Mouse (Mus musculus) liver, embryonic 16.5 days (tissue): ENCODE data around the gene Fam174b. TPM values are rescaled to one million over a fixed set of nuclear protein-coding genes. Genes with fewer than 3 reads are reported as not detected.

Experiments used
- ATAC-seq: fragments of 200-750 bp; cut with Nextera tagmentation; 2 replicates; pipeline ENCODE4 v1.8.0; 2017; ENCODE audit warnings: low read depth, mild to moderate bottlenecking, moderate number of reproducible peaks, moderate library complexity
- H3K27ac ChIP-seq: fragments of 300-500 bp; sonication (generic); 2 replicates; pipeline ENCODE4 v1.5.1; 2014; ENCODE audit warnings: mild to moderate bottlenecking, low read length
- H3K27me3 ChIP-seq: fragments of 300-500 bp; sonication (generic); 2 replicates; pipeline ENCODE4 v1.6.1; 2014; ENCODE audit warnings: low read depth, low read length, mixed read lengths; ENCODE audit not compliant: control insufficient read depth, insufficient read depth
- H3K36me3 ChIP-seq: fragments of 300-500 bp; sonication (generic); 2 replicates; pipeline ENCODE4 v1.6.1; 2014; ENCODE audit warnings: mild to moderate bottlenecking; ENCODE audit not compliant: control insufficient read depth, insufficient read depth
- H3K4me1 ChIP-seq: fragments of 300-500 bp; sonication (generic); 2 replicates; pipeline ENCODE4 v1.6.1; 2014; ENCODE audit warnings: low read depth, low read length, mixed read lengths; ENCODE audit not compliant: control insufficient read depth
- H3K4me2 ChIP-seq: fragments of 300-500 bp; sonication (generic); 2 replicates; pipeline ENCODE4 v1.6.1; 2014; ENCODE audit warnings: low read depth, low read length, mixed read lengths
- H3K4me3 ChIP-seq: fragments of 300-500 bp; sonication (generic); 2 replicates; pipeline ENCODE4 v1.5.1; 2014; ENCODE audit warnings: low read depth, mild to moderate bottlenecking, low read length
- H3K9ac ChIP-seq: fragments of 300-500 bp; sonication (generic); 2 replicates; pipeline ENCODE4 v1.6.1; 2014; ENCODE audit warnings: low read depth, low read length
- H3K9me3 ChIP-seq: fragments of 300-500 bp; sonication (generic); replicated peaks from 2 replicates; pipeline ENCODE4 v1.6.1; 2016; ENCODE audit warnings: low read length; ENCODE audit not compliant: control insufficient read depth
- WGBS: fragments of 180-500 bp; shearing (Covaris S2); extraction: QIAGEN DNeasy Blood & Tissue Kit; methylation state at CpG from one replicate; pipeline ENCODE4 v1.1.7; 2014; ENCODE audit not compliant: insufficient replicate concordance; 5-methylcytosine and 5-hydroxymethylcytosine counted together
- polyA plus RNA-seq: library from polyadenylated mRNA; unstranded; fragments of >200 nt; fragmentation: Nextera tagmentation; extraction: Ambion mirVana; gene quantifications from 2 replicates; pipeline ENCODE4 v1.2.1, GENCODE M21; 2015

The Fam174b gene
- polyA plus RNA-seq, 1 experiment from 2014 or later, result 3.4 TPM

DNA sequence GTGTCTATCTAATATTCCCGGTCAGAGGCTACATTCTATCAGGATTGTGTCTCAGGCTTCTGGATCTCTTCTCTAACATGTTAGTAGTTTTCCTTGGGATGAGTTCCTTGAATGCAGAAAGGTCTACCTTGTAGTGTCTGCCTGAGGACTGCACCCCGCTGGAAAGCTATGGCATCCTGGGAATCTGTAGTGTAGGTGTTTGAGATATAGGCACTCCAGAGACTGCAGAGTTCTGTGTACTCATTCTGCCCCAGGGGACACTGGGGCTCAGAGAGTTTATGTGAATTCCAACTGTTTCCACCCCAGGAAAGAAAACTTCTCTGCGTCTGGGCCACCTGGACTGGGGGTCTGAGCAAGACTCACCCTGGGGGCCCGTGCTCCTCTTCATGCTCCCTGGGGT lies 45.7 kb downstream of the Fam174b start:
- Histone ChIP-seq H3K27me3 (no peaks in the 10 kb centered on the region), H3K27ac (no peak overlapping the region), H3K9ac (no peak overlapping the region), H3K4me2 (no peak overlapping the region), H3K9me3 (no peaks in the 10 kb centered on the region), H3K4me1 (no peaks in the 10 kb centered on the region), H3K36me3 (no peaks in the 10 kb centered on the region), H3K4me3 (no peak overlapping the region)
- WGBS, result 67% methylated on average over 4 of the region's 4 CpGs
- ATAC-seq, result no peak

DNA sequence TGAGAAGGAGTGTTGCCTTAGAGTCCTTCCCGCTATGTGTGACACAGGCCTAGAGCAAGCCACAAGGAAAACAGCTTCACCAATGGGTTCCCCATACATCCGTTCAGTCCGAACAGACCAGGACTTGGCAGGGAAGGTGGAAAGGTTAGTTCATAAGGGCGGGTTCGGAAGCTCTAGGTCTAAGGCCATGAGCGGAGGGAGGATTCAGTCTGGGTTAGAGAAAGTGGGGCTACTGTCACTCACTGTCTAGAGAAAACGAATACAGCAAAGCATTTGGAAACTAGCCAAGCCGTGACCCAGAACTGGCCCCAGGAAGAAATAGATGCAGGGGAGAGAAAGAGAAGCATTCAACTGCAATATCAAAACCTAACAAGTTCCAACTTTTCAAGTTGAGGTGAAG lies 47.4 kb downstream of the Fam174b start:
- 60% methylated on average over 8 of the region's 8 CpGs for WGBS
- no peaks in the 10 kb centered on the region for H3K36me3 ChIP-seq
- H3K27ac ChIP-seq, result no peak overlapping the region
- ATAC-seq, result no peak
- no peak overlapping the region for H3K9ac ChIP-seq
- no peaks in the 10 kb centered on the region for H3K27me3 ChIP-seq
- H3K9me3 ChIP-seq, result no peaks in the 10 kb centered on the region
- H3K4me3 ChIP-seq, result no peak overlapping the region
- no peak overlapping the region for H3K4me2 ChIP-seq
- H3K4me1 ChIP-seq, result no peaks in the 10 kb centered on the region

- no peak for ATAC-seq
- no peaks in the 10 kb centered on the region for H3K9me3 ChIP-seq
- no peak overlapping the region for H3K4me3 ChIP-seq
- H3K36me3 ChIP-seq, result no peaks in the 10 kb centered on the region
- H3K4me1 ChIP-seq, result no peaks in the 10 kb centered on the region
- WGBS, result 62% methylated on average over 8 of the region's 8 CpGs
- no peak overlapping the region for H3K27ac ChIP-seq
- H3K27me3 ChIP-seq, result no peaks in the 10 kb centered on the region
- H3K9ac ChIP-seq, result no peak overlapping the region
- no peak overlapping the region for H3K4me2 ChIP-seq
Measured at GRCm38 (mm10) chr7:73791096-73791495, 51.0 kb downstream of the Fam174b start.

DNA sequence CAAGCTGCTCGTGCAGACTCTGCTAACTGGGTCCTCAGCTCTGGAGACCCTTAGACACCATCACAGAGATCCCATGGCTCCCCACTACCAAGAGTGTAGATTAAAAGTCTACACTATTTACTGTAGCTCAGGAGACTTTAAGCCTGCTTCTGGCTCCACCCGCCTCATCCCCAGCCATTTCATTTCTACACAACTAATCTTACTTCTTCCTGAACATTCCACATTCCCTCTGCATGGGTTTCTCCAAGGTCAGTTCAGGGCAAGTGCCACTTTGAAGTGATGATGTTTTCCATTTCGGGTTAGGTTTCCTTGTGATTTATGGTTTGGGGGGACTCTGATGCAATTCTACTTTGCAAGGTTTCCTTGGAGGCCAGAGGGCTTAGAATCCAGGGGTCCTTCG lies 52.1 kb downstream of the Fam174b start:
- WGBS, result 57% methylated on average over 4 of the region's 4 CpGs
- no peak for ATAC-seq
- no peaks in the 10 kb centered on the region for H3K36me3 ChIP-seq
- H3K9me3 ChIP-seq, result no peaks in the 10 kb centered on the region
- H3K4me2 ChIP-seq, result no peak overlapping the region
- no peaks in the 10 kb centered on the region for H3K27me3 ChIP-seq
- no peak overlapping the region for H3K4me3 ChIP-seq
- no peaks in the 10 kb centered on the region for H3K4me1 ChIP-seq
- no peak overlapping the region for H3K27ac ChIP-seq
- H3K9ac ChIP-seq, result no peak overlapping the region

DNA sequence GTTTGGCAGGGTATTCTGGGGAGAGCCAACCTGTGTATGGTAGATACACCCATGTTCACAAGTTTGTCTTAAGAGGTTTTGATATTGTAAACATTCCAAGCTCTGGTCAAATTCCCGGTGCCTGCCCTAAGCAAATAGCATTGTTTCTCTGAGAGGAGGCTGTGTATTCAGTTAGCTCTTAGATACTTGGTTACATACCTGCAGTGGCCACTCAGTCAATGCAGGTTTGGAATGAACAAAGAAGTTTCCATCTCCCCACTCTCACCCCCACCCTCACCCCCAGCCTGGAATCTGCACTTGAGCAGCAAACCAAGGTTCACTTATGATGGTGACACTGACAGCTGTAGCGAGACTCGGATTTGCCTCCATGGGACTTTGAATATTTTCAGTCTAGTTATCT lies 52.5 kb downstream of the Fam174b start:
- WGBS, result 70% methylated on average over 3 of the region's 3 CpGs
- Histone ChIP-seq H3K36me3 (no peaks in the 10 kb centered on the region), H3K9ac (no peak overlapping the region), H3K27ac (no peak overlapping the region), H3K9me3 (no peaks in the 10 kb centered on the region), H3K4me3 (no peak overlapping the region), H3K4me1 (no peaks in the 10 kb centered on the region), H3K27me3 (no peaks in the 10 kb centered on the region), H3K4me2 (no peak overlapping the region)
- no peak for ATAC-seq

- Histone ChIP-seq H3K27ac (no peak overlapping the region), H3K4me1 (no peaks in the 10 kb centered on the region), H3K4me2 (no peak overlapping the region), H3K36me3 (no peaks in the 10 kb centered on the region), H3K9ac (no peak overlapping the region), H3K4me3 (no peak overlapping the region), H3K27me3 (no peaks in the 10 kb centered on the region), H3K9me3 (no peaks in the 10 kb centered on the region)
- 42% methylated on average over 2 of the region's 2 CpGs for WGBS
- ATAC-seq, result no peak
Measured at GRCm38 (mm10) chr7:73809261-73809660, 69.2 kb downstream of the Fam174b start.

- ATAC-seq, result no peak
- Histone ChIP-seq H3K4me3 (no peak overlapping the region), H3K4me2 (no peak overlapping the region), H3K4me1 (no peaks in the 10 kb centered on the region), H3K36me3 (no peaks in the 10 kb centered on the region), H3K27ac (no peak overlapping the region), H3K9ac (no peak overlapping the region), H3K27me3 (no peaks in the 10 kb centered on the region), H3K9me3 (no peaks in the 10 kb centered on the region)
- 31% methylated on average over 7 of the region's 7 CpGs for WGBS
Measured at GRCm38 (mm10) chr7:73811439-73811838, 71.3 kb downstream of the Fam174b start.

- 53% methylated on average over 6 of the region's 6 CpGs for WGBS
Measured at GRCm38 (mm10) chr7:73812176-73812575, 72.1 kb downstream of the Fam174b start.

GRCm38 (mm10) chr7:73813887-73814286 lies 73.8 kb downstream of the Fam174b start:
- no peaks in the 10 kb centered on the region for H3K36me3 ChIP-seq
- H3K27me3 ChIP-seq, result no peaks in the 10 kb centered on the region
- WGBS, result 66% methylated on average over 4 of the region's 4 CpGs
- no peak for ATAC-seq
- no peaks in the 10 kb centered on the region for H3K9me3 ChIP-seq
- no peak overlapping the region for H3K9ac ChIP-seq
- H3K4me1 ChIP-seq, result no peaks in the 10 kb centered on the region
- no peak overlapping the region for H3K4me2 ChIP-seq
- H3K4me3 ChIP-seq, result no peak overlapping the region
- no peak overlapping the region for H3K27ac ChIP-seq

More at GRCm38 (mm10) chr7:73812176-73812575, 72.1 kb downstream of the Fam174b start:
- Histone ChIP-seq H3K36me3 (no peaks in the 10 kb centered on the region), H3K4me3 (no peak overlapping the region), H3K27me3 (no peaks in the 10 kb centered on the region), H3K9me3 (no peaks in the 10 kb centered on the region), H3K4me1 (no peaks in the 10 kb centered on the region), H3K9ac (no peak overlapping the region), H3K27ac (no peak overlapping the region), H3K4me2 (no peak overlapping the region)
- ATAC-seq, result no peak

- no peak for ATAC-seq
- Histone ChIP-seq H3K9ac (no peak overlapping the region), H3K27me3 (no peaks in the 10 kb centered on the region), H3K36me3 (no peaks in the 10 kb centered on the region), H3K4me2 (no peak overlapping the region), H3K9me3 (no peaks in the 10 kb centered on the region), H3K4me1 (no peaks in the 10 kb centered on the region), H3K27ac (no peak overlapping the region), H3K4me3 (no peak overlapping the region)
- 71% methylated on average over 7 of the region's 7 CpGs for WGBS
Measured at GRCm38 (mm10) chr7:73814454-73814853, 74.4 kb downstream of the Fam174b start.
